ENCODE assay signal across 15 mouse cellular contexts in the genomic region with DNA sequence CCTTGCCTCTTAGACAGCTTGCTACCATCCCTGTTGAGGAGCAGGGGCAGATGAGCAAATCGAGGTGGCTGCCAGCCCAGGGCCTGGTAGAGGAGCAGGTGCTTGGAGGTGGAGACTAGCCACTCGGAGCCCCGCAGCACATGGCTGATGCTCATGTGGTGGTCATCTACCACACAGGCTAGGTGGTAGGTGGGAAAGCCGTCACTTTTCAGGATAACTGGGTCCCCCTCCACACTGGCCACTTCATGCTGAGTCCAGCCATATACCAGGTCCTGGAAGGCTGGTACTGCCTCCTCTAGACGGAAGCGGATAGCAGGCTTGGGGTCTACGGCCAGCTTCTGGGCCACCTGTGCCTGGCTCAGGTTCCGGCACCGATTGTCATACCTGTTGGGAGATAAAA.
"Had no signal": no experiment of that assay in that cellular context is flagged by ENCODE, and none has a peak within 500 bp of the region (broad histone marks: within the 10 kb centered on the region; RNA-seq: fewer than 3 reads in every experiment).

No protein-coding gene starts in this region.

- DNase-seq: kidney, postnatal 4 days; liver; liver, embryonic 13.5 days; liver, postnatal 0 days; lung, postnatal 14 days; right cerebral cortex, postnatal 14 days; thymus, adult 2 months; thymus, postnatal 25 days had no signal

- H3K9ac ChIP-seq: limb, embryonic 12.5 days; liver, embryonic 13.5 days; liver, postnatal 0 days; lung, embryonic 15.5 days; stomach, embryonic 15.5 days had no signal

- H3K9me3 ChIP-seq: limb, embryonic 12.5 days; liver, embryonic 13.5 days; lung, embryonic 15.5 days; midbrain, embryonic 13.5 days; stomach, embryonic 15.5 days had no signal

- H3K27me3 ChIP-seq: limb, embryonic 12.5 days; liver, embryonic 13.5 days; lung, embryonic 15.5 days; midbrain, embryonic 13.5 days; stomach, embryonic 15.5 days had no signal

- H3K4me3 ChIP-seq: layer of hippocampus, adult 2 months; limb, embryonic 12.5 days; liver, embryonic 13.5 days; lung, embryonic 15.5 days; midbrain, embryonic 13.5 days; stomach, embryonic 15.5 days had no signal

- H3K27ac ChIP-seq: kidney, postnatal 0 days; layer of hippocampus, adult 2 months; limb, embryonic 12.5 days; lung, embryonic 15.5 days; macrophage; midbrain, embryonic 13.5 days; stomach, embryonic 15.5 days had no signal

- ATAC-seq: liver, postnatal 0 days; midbrain, embryonic 13.5 days had no signal

- H3K4me2 ChIP-seq: limb, embryonic 12.5 days; liver, embryonic 13.5 days; lung, embryonic 15.5 days; midbrain, embryonic 13.5 days; stomach, embryonic 15.5 days had no signal

- H3K4me1 ChIP-seq: limb, embryonic 12.5 days; lung, embryonic 15.5 days; midbrain, embryonic 13.5 days; stomach, embryonic 15.5 days had no signal
